9 mouse cellular contexts compared by ENCODE assay signal in the genomic region with DNA sequence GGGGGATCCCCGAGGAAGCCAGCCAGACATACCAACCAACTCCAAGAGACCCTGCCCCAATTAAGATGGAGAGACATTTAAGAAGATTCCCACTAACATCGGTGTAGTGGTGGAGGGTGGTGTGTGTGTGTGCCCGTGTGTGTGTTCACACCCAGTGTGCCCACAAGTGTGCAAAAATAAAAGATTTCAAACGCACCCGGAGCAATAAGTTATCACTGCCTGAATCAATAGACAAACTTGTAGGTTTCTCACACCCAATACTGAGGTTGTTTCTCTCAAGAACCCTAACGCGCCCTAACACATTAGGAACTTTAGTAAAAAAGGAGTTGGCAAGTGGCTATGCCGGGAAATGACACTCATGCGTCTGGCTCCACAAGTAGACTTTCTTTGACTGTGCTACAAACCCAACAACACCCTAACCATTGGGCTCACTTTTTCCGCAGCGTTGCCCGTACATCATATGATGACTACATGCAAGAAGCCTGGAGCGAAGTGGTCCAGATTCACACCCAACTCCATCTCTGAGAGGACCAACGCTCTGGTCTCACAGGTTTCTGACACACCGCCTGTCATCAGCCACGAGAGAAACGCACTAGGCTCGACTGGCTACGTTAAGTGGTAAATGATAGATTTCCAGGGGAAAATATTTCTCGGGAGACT. TPM values are rescaled to one million over a fixed set of nuclear protein-coding genes. Genes with fewer than 3 reads are reported as not detected.
DNase-seq lines count a peak whose midpoint lies in the region; ATAC-seq lines count a peak whose summit lies in the region.
"Had no signal": no experiment of that assay in that cellular context is flagged by ENCODE, and none has a peak within 500 bp of the region (broad histone marks: within the 10 kb centered on the region; RNA-seq: fewer than 3 reads in every experiment).

No protein-coding gene starts in this region.

- H3K27ac ChIP-seq in brown adipose tissue, adult 24 weeks (replicated peaks; ENCODE audit: low read depth, low read length): peak overlapping the region; percentile 32
- H3K27ac ChIP-seq in kidney, embryonic 14.5 days (ENCODE audit: low read depth, low read length): no peak overlapping the region
- H3K27ac ChIP-seq in lung, embryonic 16.5 days (ENCODE audit: low read length): peak overlapping the region; percentile 94

- H3K27me3 ChIP-seq in kidney, embryonic 14.5 days (ENCODE audit: control insufficient read depth, insufficient read depth, low read length): no peaks in the 10 kb centered on the region
- H3K27me3 ChIP-seq in lung, embryonic 16.5 days (ENCODE audit: control insufficient read depth, insufficient read depth, low read depth, low read length): no peaks in the 10 kb centered on the region

- no peak for ATAC-seq in kidney, embryonic 14.5 days (ENCODE audit: low FRiP score, low TSS enrichment)
- no peak for ATAC-seq in lung, embryonic 16.5 days (ENCODE audit: low read depth)

- no peaks in the 10 kb centered on the region for H3K9me3 ChIP-seq in kidney, embryonic 14.5 days (ENCODE audit: control insufficient read depth, low read length)
- no peaks in the 10 kb centered on the region for H3K9me3 ChIP-seq in lung, embryonic 16.5 days (ENCODE audit: control insufficient read depth, low read length)

- H3K4me1 ChIP-seq in brown adipose tissue, adult 24 weeks (ENCODE audit: control insufficient read depth, insufficient read depth, insufficient read length, low read length): no peaks in the 10 kb centered on the region
- 0 out of 2 replicates have a peak, but pooled peaks cover 2% of the 10 kb centered on the region for H3K4me1 ChIP-seq in kidney, embryonic 14.5 days (ENCODE audit: control insufficient read depth, insufficient read depth, low read length)
- H3K4me1 ChIP-seq in lung, embryonic 16.5 days (replicated peaks; ENCODE audit: control insufficient read depth, insufficient read depth, low read length): peaks cover 5% of the 10 kb centered on the region

- H3K9ac ChIP-seq in kidney, embryonic 14.5 days (ENCODE audit: low read depth, low read length): peak overlapping the region; percentile 77
- peak overlapping the region; percentile 97 for H3K9ac ChIP-seq in lung, embryonic 16.5 days (ENCODE audit: low read length)

- peak overlapping the region; percentile 59 for H3K4me2 ChIP-seq in kidney, embryonic 14.5 days (replicated peaks; ENCODE audit: low read depth, low read length)
- H3K4me2 ChIP-seq in lung, embryonic 16.5 days (ENCODE audit: low read depth, low read length): peak overlapping the region; percentile 66

- H3K4me3 ChIP-seq in brown adipose tissue, adult 24 weeks (ENCODE audit: insufficient read depth, low read depth, low read length): peak overlapping the region; percentile 95
- H3K4me3 ChIP-seq in kidney, embryonic 14.5 days (ENCODE audit: low read length): peak overlapping the region; percentile 56
- peak overlapping the region; percentile 90 for H3K4me3 ChIP-seq in lung, embryonic 16.5 days (ENCODE audit: low read length)

- DNase-seq in right cerebral cortex, postnatal 10 days (ENCODE audit: low spot score in 2 of 2): peak; percentile 28 to 54
- DNase-seq in right cerebral cortex, postnatal 14 days: no peak
- peak; percentile 14 to 23 for DNase-seq in frontal cortex, postnatal 36 days (ENCODE audit: low spot score in 2 of 2)
- DNase-seq in retina, embryonic 14.5 days (ENCODE audit: low spot score): peak; percentile 37
- DNase-seq in layer of hippocampus, postnatal 10 days (ENCODE audit: low spot score in 2 of 2): no peak

- no peaks in the 10 kb centered on the region for H3K36me3 ChIP-seq in kidney, embryonic 14.5 days (ENCODE audit: control insufficient read depth, insufficient read depth, low read length)
- H3K36me3 ChIP-seq in lung, embryonic 16.5 days (ENCODE audit: control insufficient read depth, insufficient read depth, low read length): no peaks in the 10 kb centered on the region

- WGBS in kidney, embryonic 14.5 days: 37% methylated on average over 20 of the region's 20 CpGs
- 21% methylated on average over 20 of the region's 20 CpGs for WGBS in lung, embryonic 16.5 days

RNA-seq across cellular contexts. Expression of a gene that starts 0.9 kb away (rescaled TPM):
- polyA plus RNA-seq in brown adipose tissue, adult 24 weeks (2012; ENCODE audit: insufficient read depth, insufficient read length, missing spikeins): 16.8 and 21.5 TPM in 2 replicates
- 28.1 and 29.6 TPM in 2 replicates for polyA plus RNA-seq in kidney, embryonic 14.5 days (2014; fragmentation: Nextera tagmentation; extraction: Ambion mirVana)
- 30.9 and 34.7 TPM in 2 replicates for polyA plus RNA-seq in lung, embryonic 16.5 days (2015; fragmentation: Nextera tagmentation; extraction: Ambion mirVana)
- 10 to 100 TPM; 19.1 to 20.4 TPM for total RNA-seq in layer of hippocampus, postnatal 10 days (2021)

RNA-seq across cellular contexts. Expression of a gene that starts 5.9 kb away (rescaled TPM):
- 3.0 and 4.4 TPM in 2 replicates for polyA plus RNA-seq in brown adipose tissue, adult 24 weeks (2012; ENCODE audit: insufficient read depth, insufficient read length, missing spikeins)
- polyA plus RNA-seq in kidney, embryonic 14.5 days (2014; fragmentation: Nextera tagmentation; extraction: Ambion mirVana): 13.8 and 25.4 TPM in 2 replicates
- 15.1 and 20.0 TPM in 2 replicates for polyA plus RNA-seq in lung, embryonic 16.5 days (2015; fragmentation: Nextera tagmentation; extraction: Ambion mirVana)
- total RNA-seq in layer of hippocampus, postnatal 10 days (2021): 10 to 100 TPM; 50.4 to 50.8 TPM

RNA-seq across cellular contexts. Expression of a gene that starts 34.2 kb away (rescaled TPM):
- polyA plus RNA-seq in brown adipose tissue, adult 24 weeks (2012; ENCODE audit: insufficient read depth, insufficient read length, missing spikeins): not detected in 2 replicates
- not detected in 2 replicates for polyA plus RNA-seq in kidney, embryonic 14.5 days (2014; fragmentation: Nextera tagmentation; extraction: Ambion mirVana)
- not detected in 2 replicates for polyA plus RNA-seq in lung, embryonic 16.5 days (2015; fragmentation: Nextera tagmentation; extraction: Ambion mirVana)
- total RNA-seq in layer of hippocampus, postnatal 10 days (2021): not detected
- total RNA-seq: heart, adult 18-20 months had no signal

RNA-seq across cellular contexts. Expression of a gene that starts 53.2 kb away (rescaled TPM):
- not detected in 2 replicates for polyA plus RNA-seq in brown adipose tissue, adult 24 weeks (2012; ENCODE audit: insufficient read depth, insufficient read length, missing spikeins)
- polyA plus RNA-seq in kidney, embryonic 14.5 days (2014; fragmentation: Nextera tagmentation; extraction: Ambion mirVana): 9.9 and 14.9 TPM in 2 replicates
- polyA plus RNA-seq in lung, embryonic 16.5 days (2015; fragmentation: Nextera tagmentation; extraction: Ambion mirVana): 26.3 and 27.7 TPM in 2 replicates
- under 1 TPM; 0.41 to 0.58 TPM for total RNA-seq in layer of hippocampus, postnatal 10 days (2021)

Comparison
In these comparisons a context has a peak if more than half of its experiments do, and no peak if none do; other contexts are left out.
1. DNase-seq: peak in right cerebral cortex, postnatal 10 days (2 of 2), frontal cortex, postnatal 36 days (2 of 2) and retina, embryonic 14.5 days (single experiment); none in right cerebral cortex, postnatal 14 days (single experiment) and layer of hippocampus, postnatal 10 days (0 of 2).
2. Peak in every context shown above with its lines, with median percentiles within 50 percentile points of each other: H3K4me3 ChIP-seq.